Mouse (Mus musculus): ENCODE data around the gene Prickle2.

The Prickle2 gene

GRCm38 (mm10) chr6:92446662-92447061 lies 259.3 kb downstream of the Prickle2 start:
- DNase-seq (ENCODE audit: low spot score), result no peak

DNA sequence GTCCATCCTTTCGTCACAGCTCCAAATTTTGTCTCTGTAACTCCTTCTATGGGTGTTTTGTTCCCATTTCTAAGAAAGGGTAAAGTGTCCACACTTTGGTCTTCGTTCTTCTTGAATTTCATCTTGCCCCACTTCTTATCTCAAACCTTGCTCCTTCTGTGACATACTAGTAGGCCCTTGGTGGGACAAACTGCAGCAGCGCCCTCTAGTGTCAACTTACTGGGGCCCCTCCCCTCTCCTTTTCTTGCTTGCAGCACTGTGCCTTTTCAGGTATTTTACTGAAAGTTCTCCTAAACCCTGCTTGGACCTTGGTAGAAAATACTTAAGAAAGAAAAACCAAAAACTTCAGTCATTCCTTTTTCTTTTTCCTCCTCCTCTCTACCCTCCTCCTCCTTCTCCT lies 264.8 kb downstream of the Prickle2 start:
- DNase-seq (ENCODE audit: low spot score), result peak; percentile 29

GRCm38 (mm10) chr6:92440251-92440650 lies 265.7 kb downstream of the Prickle2 start:
- DNase-seq (ENCODE audit: low spot score), result no peak

DNA sequence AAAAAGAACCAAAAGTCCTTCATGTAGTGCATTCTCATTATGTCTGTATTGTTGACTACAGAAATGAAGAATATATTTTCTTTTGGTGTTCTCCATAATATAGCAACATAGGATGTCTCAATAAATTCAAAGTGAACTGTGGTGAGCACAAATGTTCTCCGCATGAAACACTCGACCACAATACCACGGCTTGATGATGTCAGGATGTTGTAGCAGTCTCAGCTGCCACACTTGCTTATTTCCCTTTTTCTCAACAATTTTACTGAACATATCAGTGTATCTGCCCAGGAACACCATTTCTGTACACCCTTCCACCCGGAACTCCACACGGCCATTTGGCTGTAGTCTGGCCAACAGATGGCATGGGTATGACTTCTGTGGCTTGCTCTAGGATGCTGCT lies 273.8 kb downstream of the Prickle2 start:
- no peak for DNase-seq (ENCODE audit: low spot score)

DNA sequence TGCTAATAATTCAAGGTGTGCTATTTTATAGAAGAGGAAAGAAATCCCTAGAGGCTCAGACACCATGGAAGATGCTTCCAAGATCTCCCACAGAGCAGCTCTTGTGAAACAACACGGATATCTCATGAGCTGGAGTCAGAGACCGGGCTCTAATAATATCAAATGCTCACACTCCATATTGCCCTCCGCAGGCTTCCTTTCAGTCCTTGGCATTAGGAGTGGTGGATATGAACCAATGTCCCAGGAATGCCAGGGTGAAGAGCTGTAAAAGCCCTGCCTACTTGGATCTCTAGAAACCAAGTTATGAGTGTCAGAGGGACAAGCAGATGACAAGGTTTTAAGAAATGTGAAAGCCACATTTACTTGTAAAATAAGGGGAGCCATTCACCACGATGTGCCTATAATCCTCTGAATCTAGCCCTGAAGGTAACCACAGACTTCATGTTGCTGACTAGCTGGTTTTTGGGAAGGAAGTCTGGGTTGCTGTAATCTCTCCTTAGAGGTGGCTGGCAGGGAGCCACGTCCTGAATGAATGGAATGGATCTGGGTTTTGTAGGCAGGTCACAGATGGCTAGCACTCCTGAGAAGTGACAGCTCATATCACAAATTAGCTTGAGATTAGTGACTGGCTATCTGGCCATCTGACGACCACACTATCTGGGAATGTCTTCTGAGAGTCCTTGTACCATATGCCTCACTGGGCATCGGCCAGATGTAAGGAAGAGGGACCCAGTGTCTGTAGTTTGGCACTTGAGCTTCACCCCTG lies 278.4 kb downstream of the Prickle2 start:
- DNase-seq (ENCODE audit: low spot score), result no peak

DNA sequence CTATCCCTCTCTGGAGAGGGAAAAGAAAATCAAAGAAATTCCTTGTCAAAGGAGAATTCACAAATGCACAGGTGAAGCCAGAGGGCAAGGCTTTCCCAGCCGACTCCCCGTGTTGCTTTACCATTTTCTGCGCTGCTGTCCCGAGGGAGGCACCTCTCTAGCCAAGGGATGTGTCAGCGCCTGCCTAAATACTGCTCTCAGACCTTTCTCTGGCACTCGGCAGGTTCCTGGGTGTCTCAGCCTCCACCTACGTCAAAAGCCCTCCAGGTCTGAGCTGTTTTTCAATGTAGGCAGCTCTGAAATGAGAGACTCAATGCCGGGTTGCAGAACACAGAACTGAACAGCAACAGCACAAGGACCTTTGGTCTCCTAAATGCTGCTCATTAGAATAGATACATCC lies 280.1 kb downstream of the Prickle2 start:
- no peak for DNase-seq (ENCODE audit: low spot score)

GRCm38 (mm10) chr6:92425476-92425875 lies 280.5 kb downstream of the Prickle2 start:
- DNase-seq (ENCODE audit: low spot score), result no peak

DNA sequence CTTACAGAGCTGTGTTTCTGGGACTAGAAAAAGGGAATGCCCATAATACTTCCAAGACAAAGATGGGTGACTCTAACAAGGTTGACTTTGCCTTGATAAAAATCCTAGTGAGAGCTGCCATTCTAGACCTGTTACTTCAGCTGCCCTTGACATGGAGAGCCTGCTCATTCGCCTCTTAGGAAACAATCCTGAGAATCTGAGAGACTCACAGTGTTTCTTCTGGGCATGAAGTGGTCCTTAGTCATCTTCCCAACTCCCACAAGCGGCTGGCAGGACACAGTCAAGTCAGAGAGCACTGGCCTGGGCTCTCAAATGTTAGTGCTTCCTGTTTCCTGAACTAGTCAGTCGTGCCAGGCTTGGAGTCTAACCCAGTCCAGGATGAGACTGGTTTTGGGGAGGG lies 281.0 kb downstream of the Prickle2 start:
- DNase-seq (ENCODE audit: low spot score), result no peak

- DNase-seq (ENCODE audit: low spot score), result no peak
Observed at GRCm38 (mm10) chr6:92422286-92422685, 283.7 kb downstream of the Prickle2 start.

DNA sequence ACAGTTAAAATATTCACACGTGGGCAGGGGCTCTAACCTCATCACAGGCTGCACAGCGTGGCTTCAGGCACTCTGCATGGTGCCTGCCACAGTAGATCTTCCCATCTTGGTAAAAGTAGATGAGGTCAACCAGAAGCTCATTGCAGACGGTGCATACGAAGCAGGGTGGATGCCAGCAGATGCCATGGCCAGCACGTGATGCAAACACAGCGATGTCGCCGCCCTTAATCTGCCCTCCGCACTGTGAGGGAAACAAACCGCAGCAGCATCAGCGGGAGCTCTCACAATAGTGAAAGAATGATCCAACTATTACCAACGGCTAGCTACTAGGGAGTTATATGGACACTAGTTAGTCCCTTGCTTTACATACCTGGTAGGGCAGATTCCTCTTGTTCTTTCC lies 285.8 kb downstream of the Prickle2 start:
- no peak for DNase-seq (ENCODE audit: low spot score)

DNA sequence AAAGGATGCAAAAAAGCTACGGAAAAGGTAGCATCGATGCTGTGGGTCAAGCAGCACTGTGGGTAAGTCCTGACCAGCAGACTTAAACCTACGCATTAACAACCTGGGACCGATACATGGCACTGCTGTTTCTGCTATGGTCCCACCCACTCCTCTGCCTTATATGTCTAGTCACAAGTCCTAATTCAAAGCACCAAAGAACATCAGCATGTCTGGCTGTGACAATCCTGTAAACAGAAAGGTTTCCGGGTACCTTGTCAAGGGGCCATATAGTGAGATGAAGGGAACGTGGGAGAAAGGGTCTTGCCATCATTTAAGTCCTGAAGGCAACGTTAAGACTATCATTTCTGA lies 290.6 kb downstream of the Prickle2 start:
- no peak for DNase-seq (ENCODE audit: low spot score)

DNA sequence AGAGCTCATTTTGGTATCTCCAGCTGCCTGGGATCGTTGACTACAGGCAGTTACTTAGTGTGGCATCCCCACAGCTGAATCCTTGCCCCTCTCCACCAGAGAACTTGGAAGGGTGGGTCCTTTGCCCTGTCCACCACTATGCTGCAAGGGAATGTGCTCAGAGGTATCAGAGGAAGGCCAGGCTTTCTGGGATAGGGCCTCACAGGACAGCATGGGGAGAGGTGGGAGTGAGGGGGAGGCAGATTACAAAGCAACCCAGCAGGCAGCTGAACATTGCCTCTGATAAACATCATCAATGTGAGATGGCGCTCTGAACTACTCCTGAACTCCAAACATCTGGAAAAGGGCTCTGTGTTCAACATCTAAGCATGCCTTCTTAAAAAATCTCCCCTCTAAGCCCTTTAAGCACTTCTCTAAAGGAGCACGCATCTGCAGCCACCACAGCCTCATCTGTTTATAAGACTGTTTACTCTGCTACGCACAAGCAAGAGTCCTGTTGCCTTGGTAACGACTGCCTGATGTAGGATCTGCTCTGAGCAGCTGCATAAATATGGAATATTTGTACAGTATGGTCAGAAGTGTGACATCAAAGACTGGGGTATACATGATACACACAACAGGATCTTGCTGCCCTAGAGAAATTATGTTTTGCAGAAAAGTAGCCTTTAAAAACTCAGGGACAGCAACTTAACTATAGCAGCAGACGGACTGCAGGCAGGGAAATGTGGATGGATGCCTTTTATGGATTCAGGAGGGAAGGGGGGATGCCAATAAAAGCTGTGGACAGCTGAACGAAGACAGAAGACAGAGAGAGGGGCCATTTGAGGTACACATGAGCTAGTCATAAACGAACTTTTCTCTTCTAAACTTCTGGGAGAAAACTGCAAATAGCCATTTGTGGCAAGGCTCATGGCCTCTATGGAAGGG lies 291.2 kb downstream of the Prickle2 start:
- DNase-seq (ENCODE audit: low spot score), result no peak

DNA sequence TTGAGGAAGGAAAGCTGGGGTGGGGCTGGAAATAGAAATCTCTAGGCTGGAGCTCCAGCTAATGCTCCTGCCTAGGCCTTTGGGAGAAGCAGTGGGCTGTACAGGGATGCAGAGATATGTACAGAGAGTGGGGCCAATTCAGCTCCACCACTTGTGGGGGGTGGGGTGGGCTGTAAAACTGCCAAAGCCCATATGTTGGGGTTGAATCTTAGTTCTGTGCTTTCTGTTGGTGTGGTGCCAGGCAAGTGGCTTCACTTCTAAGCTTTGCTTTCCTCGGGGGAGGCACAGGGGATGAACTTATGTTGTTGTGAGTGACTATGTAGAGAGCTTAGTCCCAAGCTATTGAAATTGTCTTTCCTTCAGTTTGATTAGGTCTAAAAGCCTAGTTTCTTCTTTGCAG lies 292.0 kb downstream of the Prickle2 start:
- no peak for DNase-seq (ENCODE audit: low spot score)

- DNase-seq (ENCODE audit: low spot score), result no peak
Observed at GRCm38 (mm10) chr6:92409788-92410187, 296.2 kb downstream of the Prickle2 start.

- DNase-seq (ENCODE audit: low spot score), result no peak
Observed at GRCm38 (mm10) chr6:92407259-92407658, 298.7 kb downstream of the Prickle2 start.

DNA sequence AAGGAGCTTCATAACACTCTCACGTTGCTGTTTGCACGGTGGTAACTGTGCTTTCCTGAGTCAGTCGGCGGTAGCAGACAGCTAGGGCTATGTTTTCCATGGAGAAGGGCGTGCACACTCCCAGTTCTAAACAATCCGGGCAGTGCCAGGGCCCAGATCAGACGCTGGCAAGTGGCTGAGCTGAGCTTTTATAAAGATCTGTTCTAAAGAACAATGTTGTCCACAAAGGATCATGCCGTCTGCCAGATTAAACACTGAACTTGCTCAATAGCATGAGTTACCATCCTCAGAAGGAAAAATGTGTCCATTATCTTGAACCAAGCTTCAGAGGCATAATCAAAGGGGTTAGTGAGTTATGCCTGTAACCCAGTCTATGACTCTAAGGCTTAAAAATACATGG lies 300.4 kb downstream of the Prickle2 start:
- no peak for DNase-seq (ENCODE audit: low spot score)

GRCm38 (mm10) chr6:92397876-92398275 lies 308.1 kb downstream of the Prickle2 start:
- DNase-seq (ENCODE audit: low spot score), result no peak

DNA sequence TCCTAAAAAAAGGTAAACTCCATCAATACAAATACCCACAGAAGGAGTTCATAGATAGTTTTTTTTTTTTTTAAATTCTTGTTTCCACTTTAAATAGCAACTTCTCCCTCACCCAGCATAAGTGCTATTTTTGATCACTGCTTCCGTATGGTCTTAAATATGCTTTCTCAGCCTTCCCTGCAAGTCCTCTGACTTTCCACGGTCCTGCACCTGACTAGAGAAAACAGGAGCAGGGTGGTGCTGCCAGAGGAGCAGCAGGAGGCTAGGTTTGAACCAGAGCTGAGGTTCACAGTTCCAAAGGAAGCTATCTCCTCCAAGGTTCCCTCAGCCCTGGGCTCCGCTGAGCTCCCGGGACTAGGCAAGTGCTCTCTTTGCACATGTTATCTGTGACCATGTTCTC lies 310.4 kb downstream of the Prickle2 start:
- DNase-seq (ENCODE audit: low spot score), result no peak

- no peak for DNase-seq (ENCODE audit: low spot score)
Observed at GRCm38 (mm10) chr6:92395143-92395542, 310.8 kb downstream of the Prickle2 start.

- DNase-seq (ENCODE audit: low spot score), result no peak
Observed at GRCm38 (mm10) chr6:92394628-92395027, 311.3 kb downstream of the Prickle2 start.

- no peak for DNase-seq (ENCODE audit: low spot score)
Observed at GRCm38 (mm10) chr6:92390321-92390720, 315.6 kb downstream of the Prickle2 start.

GRCm38 (mm10) chr6:92388681-92389080 lies 317.3 kb downstream of the Prickle2 start:
- DNase-seq (ENCODE audit: low spot score), result no peak

- DNase-seq (ENCODE audit: low spot score), result no peak
Observed at GRCm38 (mm10) chr6:92383196-92383782, 322.7 kb downstream of the Prickle2 start.

All from c-Kit-positive CD71-positive TER-119-positive erythroid progenitor cells, embryonic 14.5 days (primary cell).